Mouse (Mus musculus) gonadal fat pad, adult 2 months (tissue): Measurements from ENCODE around the gene Tubb4b. TPM values are rescaled to one million over a fixed set of nuclear protein-coding genes. Genes with fewer than 3 reads are reported as not detected.

Experiments
- DNase-seq: peaks from one replicate; pipeline ENCODE4 v3.0.0-alpha.2; 2012; ENCODE audit warnings: low read depth
- polyA plus RNA-seq: library from polyadenylated mRNA; depleted of rRNA; stranded (reverse); fragments of >200 nt; gene quantifications from 2 replicates; pipeline ENCODE4 v1.2.3, GENCODE M21; 2012

Gene Tubb4b
- polyA plus RNA-seq, 1 experiment = 584 TPM

GRCm38 (mm10) chr2:25187841-25188240 is 36.7 kb downstream of the Tubb4b start:
- DNase-seq = no peak

GRCm38 (mm10) chr2:25186575-25186930 is 37.9 kb downstream of the Tubb4b start:
- no peak for DNase-seq

DNA sequence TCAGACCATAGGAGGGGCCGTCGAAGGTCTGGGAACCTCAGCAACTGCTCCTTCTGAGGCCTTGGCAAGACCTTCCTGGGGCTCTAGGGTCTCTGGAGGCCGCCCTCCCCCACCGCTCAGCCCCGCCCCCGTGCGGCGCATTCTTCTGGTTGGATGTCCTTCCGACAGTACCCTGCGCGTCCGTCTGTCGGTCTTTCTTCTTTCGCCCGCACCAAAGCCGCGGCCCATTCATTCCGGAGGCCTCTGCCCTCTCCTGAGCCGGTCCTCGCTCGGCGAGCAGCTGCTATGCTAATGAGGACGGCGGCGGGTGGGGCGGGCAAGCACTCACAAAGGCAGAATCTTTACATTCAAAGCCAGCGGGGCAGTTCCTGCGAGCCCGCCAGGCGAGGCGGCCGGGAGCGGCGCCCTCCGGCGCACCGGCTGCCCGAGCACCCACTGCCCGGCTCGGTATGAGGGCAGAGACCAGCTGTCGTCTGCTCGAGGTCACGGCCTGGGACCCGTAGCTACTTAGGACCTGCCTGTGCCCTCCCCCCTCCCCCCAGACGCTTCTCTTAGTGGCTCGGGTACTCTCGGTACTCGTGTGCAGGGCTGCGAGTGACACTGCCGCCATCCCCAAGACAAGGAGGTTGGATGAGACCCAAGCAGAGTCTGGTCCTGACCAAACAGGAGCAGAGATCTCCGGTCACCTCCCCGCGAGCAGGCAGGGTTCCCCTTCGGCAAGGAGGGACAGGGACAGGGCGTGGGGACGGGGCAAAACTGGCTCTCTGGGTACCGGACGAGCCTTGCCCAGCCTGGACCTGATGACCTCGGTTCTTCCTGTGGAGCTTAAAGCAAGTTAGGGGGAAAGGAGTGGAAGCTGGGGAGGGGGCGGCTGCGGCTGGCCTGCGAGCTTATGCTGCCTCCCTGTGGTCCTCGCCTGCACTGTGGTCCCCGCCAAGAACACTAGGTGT is 38.6 kb downstream of the Tubb4b start:
- DNase-seq = no peak

- no peak for DNase-seq
These were observed 40.0 kb downstream of the Tubb4b start for GRCm38 (mm10) chr2:25184496-25184895.

DNA sequence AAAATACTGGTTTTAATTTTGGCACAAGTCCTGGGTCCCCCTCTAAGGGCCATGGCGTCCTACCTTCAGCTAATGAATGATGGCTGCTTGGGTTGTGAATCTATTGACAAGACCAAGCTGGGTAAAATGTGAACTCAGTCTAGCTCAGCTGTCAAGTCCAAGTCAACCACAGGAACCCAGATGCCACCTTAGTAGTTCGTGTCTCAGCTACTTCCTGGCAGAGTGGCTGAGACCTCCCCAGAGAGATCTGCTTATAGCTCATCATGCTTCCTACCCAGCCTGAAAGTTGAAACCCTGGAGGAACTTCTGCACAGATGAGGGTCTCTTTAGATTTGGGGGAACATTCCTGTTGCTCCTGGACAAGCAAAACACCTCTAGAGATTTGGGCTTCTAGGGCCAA is 41.2 kb downstream of the Tubb4b start:
- no peak for DNase-seq

DNA sequence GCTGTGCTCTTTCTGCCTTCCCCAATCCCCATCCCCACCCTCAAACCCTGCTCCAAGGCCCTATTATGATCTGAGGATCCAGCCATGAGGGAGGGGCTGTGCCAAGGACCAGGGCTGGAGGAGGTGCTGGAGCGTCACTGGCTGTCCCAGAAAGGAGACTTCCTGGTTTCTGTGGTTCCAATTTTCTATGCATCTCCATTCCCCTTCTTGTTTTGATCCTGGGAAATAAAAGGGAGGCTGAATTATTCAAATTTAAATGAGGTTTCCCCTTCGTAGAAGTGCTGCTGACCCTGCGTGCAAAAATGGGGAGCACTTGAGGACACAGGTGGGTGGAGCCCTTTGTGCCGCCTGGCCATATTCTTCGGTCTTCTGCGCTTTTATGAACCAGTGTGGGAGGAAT is 41.8 kb downstream of the Tubb4b start:
- no peak for DNase-seq

GRCm38 (mm10) chr2:25181891-25182397 is 42.6 kb downstream of the Tubb4b start:
- no peak for DNase-seq

GRCm38 (mm10) chr2:25180973-25181890 is 43.3 kb downstream of the Tubb4b start:
- DNase-seq = no peak

DNA sequence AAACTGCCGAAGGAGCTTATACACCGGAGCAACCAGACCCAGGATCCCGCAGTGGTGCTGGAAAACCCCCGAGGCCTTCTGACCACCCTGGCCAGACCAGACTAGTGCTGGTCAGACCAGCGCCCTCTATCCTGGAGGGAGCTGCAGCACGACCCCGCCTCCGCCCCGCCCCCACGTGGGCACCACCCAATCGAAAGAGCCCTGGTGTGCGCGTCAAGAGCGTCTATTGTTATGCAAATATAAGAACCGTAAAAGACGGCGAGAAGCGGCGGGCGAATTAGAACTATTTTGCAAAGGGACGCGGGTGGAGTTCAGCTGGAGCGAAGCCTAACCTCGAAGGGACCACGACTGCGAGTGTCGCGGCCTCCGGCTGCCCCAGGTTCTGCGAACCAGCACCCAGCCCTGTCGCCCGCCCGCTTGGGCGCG is 44.0 kb downstream of the Tubb4b start, which contains the start of gene Nrarp:
Nrarp (plus strand) TSS at position 281 of the 426 bp plus-strand sequence.
- no peak for DNase-seq

DNA sequence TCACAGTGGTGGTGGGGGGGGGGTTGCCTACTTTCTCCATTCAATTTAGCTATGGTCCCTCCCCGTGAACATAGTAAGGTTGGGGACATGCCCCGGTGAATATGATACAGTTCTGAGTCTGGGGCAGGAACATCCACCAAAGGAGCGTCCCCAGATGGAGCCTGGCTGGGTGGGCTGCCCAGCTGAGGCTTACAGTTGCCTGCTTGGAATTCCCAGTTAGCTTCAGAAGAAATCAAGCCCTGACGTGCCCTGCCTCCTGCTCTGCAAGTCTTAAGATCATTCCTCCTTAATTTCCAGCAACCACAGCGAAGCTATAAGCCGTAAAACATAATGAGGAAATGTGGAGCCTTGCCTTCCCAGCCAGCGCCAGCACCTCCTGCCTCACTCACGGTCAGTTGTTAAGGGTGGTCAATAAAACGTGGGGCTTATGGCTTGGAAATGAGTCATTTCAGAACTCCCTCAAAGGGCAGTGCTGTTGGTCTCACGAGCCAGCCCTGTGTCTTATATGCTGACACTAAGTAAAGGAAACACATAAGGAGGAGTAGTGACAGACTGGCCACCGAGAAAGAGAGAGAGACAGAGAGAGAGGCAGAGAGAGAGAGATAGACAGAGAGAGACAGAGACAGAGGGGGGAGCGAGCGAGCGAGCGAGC is 44.8 kb downstream of the Tubb4b start:
- no peak for DNase-seq

DNA sequence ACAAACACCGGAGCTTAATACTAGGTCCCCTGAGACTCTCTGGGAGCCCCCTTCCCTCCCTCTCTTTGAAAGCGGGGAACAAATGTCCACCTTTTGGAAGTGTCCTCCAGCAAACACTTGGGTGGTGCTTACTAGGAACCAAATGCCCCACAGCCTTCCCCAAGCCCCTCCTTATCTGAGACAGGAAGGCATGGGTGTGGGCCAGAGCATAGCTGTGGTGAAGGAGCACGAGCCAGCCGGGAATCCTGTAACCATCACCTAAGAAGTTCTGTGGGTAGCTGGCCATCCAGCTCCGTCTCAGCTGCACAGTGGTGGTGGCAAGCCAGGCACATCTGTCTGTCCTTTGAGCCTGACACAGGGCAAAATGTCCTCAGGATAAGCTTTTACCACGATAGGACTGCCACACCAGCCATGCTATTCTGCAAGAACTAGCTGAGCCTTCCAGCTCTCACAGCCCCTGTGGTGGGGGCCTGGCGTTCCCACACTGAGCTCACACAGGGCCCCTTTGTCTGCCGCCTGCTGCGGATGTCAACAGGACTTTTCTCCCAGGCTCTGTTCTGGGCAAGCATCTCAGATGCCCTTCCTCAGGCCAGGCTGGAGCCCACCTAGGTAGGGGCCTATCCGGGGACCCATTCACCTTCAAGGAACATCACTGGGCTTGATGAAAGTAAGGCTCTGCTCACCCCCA is 46.1 kb downstream of the Tubb4b start:
- no peak for DNase-seq

DNA sequence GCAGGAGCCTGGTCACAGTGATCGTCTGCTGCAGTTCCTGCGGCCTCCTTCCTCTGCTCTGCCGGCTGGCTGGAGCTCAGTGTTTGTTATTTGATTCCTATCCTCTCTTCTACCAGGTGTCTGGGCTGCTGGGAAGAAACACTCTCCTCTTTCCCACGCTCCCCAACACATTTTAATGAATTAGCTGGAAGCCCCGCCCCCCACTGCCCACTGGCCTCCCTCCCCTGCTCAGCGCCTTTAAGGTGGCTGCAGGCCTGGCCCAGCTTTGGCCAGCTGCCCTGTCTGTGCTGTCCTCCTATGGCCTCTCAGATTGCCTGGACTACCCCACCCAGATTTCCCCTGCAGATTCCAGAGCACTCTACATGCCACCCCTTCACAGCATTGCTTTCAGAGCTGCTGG is 46.8 kb downstream of the Tubb4b start:
- DNase-seq = no peak

- DNase-seq = no peak
These were observed 47.4 kb downstream of the Tubb4b start for GRCm38 (mm10) chr2:25177076-25177475.

DNA sequence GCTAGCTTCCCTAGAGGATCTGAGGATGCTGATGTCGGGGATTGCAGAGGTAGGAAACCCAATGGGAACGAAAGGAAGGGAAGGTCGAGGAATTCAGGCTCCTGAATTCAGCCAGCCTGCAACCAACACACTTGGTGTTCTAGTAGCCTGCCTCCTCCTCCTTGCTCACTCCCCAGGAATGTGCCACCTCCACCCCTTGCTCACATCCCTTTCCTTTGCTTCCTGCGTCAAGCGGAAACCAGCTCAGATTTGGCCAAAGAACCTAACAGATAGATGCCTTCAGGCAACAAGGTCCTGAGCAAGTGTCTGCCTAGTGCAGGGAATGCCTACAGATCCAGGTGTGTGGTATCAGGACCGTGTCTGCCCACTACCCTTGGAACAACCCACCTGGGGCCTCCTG is 47.9 kb downstream of the Tubb4b start:
- DNase-seq = no peak

DNA sequence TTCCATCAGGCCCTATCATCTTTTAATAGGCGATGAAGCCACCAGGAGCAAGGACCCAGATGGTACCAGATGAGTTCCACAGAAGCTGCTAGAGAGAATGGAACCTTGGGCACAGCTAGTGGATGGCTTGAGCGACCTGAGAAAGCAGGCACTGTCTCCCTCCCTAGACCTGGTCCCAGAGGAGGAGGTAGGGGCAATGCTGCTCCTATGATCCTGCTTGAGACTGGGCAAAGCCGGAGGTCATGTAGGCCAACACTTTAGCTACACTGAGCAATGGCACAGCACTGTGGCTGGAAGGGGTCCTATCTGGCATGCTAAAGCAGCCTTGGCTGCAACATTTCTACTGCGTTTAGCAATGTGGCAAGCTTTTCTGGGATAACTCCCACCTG is 48.8 kb downstream of the Tubb4b start:
- no peak for DNase-seq

DNA sequence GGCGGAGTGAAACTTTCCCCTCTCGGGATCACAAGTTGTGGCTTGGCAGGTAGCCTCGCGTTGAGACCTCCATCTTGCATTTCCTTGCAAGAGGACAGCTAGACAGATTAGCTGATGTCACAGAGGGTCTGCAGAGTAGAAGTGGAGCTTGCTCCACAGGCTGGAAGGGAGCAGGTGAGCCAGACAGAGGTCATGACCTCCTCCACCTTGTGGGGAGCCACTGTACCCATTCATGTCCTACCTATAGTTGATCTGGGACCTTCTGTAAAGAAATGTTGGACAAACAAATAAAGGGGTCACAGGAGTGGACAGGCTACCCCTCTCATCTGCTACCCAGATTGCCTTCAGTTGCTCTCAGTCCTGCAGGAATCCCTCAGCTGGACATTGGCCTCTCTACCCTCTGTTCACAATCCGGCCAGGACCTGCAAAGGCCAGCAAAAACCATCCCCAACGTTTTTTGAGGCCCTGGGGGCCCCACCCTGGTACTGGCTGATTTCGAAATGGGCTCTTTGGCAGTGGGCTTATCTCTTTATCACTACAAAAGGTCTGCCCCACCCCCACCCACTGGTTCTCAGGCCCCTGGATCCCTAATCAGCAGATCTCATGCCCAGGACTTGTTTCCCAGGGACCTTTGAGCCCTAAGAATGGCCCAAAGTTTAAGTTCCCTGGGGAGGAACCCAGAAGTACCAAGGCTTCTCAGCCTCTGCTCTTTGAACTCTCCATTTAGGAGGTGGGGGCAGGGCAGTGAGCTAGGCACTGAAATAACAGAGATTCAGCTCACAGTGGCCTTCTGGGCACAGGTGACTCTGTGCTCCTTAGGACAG is 49.4 kb downstream of the Tubb4b start:
- DNase-seq = no peak

- DNase-seq = no peak
These were observed 50.7 kb downstream of the Tubb4b start for GRCm38 (mm10) chr2:25173821-25174220.

DNA sequence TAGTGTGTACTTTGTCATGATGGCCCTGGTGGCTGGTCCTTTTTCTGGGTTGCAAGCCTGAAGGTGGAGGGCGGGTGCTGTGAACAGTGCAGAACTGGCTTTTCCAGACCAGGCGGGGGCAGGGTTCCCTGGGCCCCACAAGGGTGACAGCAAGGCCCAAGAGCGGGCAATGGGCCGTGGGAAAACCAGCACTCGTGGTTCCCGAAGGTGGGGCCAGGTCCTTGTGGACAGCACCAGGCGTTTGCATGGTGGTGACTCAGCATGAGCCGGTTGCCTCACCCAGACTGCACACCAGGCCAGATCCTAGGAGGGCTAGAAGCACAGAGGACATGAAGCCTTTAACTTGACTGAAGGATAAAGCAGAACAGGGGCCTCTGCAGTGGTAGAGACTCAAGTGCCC is 51.9 kb downstream of the Tubb4b start:
- DNase-seq = no peak
